Mouse (Mus musculus) megakaryocyte, embryonic 14.5 days (primary cell): ENCODE data around the gene Zfhx3.

Experiments
- FLI1 ChIP-seq: IDR thresholded peaks from 2 replicates; pipeline ENCODE4 v1.6.1; 2012; ENCODE audit warnings: low read length, inconsistent platforms, mixed read lengths
- GATA1 ChIP-seq: IDR thresholded peaks from 3 replicates; pipeline ENCODE4 v1.6.1; 2012; ENCODE audit warnings: mixed read lengths, low read length, inconsistent platforms, borderline replicate concordance

DNA sequence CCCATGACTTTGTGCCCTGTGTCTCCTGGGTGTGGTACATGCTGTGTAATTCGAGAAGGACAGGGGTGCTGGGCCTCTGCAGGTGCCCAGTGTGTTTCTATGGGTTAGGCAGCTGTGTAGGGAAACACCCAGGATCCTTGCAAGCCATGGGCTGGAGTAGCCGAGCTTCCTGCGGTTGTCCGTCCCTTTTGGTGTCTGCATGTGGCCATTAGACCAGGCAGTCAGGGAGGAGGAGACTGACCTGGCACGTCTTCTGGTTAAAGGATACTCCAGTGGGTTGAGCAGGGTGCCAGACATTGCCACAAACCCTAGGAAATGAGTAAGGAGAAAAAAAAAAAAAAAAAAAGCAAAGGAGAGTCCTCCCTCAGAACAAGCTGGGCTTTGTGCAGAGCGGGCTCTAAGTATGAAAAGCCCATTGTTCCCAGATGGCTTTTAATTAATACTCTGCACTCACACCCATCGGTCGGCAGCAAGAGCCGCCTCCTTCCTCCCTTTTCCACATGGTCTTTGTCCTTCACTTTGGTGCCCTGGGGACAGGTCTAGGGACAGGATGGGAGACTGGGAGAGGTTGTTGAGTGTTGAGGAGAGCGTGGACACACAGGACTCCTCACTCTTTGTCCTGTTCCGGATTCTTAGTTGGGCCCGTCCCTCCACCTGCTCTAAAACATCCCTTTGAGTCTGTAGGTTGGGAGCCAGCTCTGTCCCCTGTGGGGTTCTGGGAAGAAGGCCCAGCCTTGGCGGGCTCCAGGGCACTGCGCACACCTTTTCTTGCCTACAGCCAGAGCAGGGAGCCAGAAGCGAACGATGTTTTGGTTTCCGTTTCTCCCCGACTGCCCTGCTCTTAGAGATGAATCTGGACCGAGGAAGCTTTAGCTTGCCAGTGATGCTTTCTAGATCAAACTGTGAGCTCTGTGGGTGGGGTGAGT, 813.2 kb downstream of the Zfhx3 start:
- TF ChIP-seq GATA1 (no peak), FLI1 (no peak)
